Mouse (Mus musculus): ENCODE measurements at regions not wholly inside any gene's neighbourhood (a gene's known extent, or its start where the extent isn't known, plus 50 kb on each side); places are given as distances from the start of the nearest gene placed in this dataset.
A peak's percentile ranks its signal among the peaks of the same experiment; 100 is the strongest.

DNA sequence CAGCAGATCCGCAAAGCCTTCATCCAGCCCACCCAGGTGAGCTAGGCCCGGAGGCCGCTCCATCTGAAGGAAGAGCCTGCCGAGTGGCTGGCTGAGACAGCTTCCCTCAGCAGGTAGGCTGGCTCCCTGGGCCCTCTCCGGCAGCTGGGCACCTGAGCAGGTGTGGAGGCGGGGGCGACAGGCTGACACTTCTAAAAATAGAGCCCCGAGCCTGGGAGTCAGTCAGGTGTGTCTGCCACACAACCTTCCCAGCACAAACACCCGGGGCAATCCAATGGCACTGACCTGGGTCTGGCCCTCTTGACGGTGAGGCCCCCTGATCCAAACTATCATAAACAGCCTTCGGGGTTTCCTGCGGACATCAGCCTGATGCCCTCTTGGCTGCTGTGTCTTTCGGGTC, 58.5 kb downstream of the Zfp36l2 start:
- no peak for DNase-seq
- intact Hi-C loops (cut with DNase I), result no loop called here

DNA sequence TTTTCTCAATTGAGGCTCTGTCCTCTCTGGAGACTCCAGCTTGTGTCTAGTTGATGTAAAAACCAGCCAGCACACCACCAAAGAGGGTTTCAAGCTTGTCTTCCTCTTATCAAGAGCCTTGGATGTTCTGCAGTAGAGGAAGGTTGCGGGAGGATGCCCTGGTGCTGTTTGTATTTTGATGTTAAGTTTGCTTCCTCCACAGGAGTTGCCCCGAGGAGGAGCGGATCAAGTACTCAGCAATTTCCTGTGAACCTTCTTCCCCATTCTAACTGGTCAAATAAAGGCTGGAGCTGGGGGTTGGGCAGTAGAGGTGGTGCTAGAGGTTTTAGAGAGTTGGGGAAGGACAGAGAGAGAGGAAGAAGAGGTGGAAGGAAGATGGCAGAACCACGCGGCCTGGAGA, 59.5 kb downstream of the Zfp36l2 start:
- intact Hi-C loops (cut with DNase I), result no loop called here

DNA sequence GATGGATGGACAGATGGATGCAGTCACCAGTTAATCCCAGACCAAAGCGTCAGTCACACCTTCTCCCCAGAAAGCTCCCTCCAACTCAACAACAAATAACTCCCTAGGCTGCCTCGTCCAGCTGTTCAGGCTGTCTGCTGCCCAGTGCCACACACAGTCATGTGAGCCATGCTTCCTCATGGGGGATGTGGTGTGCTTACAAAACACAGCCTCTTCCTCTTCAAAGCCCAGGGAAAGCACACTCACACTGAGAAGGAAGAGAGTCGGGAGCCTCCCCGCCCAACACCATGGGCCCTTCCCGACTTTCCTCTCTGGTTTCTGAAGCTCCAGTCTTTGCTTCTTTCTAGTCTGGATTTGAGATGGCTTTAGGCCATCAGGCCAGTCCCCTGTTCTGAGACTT, 61.6 kb downstream of the Zfp36l2 start:
- DNase-seq, result no peak
- intact Hi-C loops (cut with DNase I), result no loop called here

More for the DNA sequence above, 59.5 kb downstream of the Zfp36l2 start:
- DNase-seq, result no peak

DNA sequence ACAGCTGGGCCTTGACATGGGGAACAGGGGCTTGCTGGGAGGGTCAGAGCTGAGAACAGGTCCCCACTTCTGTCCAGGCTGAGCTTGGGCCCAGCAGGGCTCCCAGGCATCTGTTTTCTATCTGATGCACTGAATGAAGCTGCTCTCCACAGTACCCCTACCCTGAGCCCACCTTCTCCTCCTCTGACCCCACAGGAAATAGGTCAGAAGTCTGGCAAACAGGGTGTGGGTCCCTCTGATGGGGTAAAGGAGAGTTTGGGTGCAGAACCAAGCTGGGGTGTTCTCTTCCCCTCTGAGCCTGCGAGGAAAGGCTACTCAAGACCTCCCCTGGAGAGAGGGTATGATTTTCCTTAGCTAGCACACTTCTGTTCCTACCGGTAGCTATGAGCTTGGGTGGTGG, 64.6 kb downstream of the Zfp36l2 start:
- intact Hi-C loops (cut with DNase I), result no loop called here
- DNase-seq, result no peak

DNA sequence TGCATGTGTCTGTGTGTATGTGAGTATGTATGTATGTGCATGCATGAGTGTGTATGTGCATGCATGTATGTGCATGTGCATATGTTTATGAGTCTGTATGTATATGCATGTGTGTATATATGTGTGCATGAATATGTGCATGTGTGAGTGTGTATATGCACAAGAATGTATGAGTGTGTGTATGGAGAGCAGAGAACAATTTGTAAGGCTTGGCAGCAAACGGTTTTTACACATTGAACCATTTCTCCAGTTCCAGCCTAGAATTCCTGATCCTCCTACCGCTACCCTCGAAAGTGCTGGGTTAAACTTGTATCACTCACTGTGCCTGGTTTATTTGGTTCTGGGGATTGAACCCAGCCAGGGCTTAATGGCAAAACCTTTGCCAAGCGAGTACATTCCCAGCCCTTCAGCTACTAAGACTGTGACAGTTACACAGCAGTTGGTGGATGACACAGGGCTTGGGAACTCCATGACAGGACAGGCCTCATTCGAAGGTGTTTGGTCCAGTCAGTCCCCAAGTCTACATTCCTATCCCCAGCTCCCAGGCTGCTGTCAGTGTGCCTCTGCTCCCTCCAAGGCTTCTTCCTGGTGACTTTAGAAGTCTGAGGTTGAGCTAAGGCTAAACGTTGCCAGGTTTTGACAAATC, 65.1 kb downstream of the Zfp36l2 start:
- DNase-seq, result no peak
- intact Hi-C loops (cut with DNase I), result no loop called here

DNA sequence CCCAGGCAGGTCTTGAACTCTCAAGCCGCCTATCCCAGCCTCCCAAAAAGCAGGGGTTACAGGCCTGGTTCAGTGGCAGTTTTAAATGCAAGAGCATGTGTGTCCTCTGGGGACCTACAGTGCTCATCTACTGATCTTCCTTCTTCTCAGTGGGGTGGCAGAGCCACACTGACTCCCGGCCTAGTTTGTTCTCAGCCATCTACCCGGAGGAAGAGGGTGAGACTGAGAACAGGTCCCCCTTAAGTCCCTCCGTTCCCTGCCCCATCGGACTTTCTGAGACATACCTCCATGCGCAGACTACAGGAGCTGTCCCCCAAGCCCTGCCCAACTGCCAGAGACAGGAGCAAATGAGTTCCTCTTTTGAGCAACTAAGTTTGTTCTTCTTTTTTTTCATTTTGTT, 66.5 kb downstream of the Zfp36l2 start:
- intact Hi-C loops (cut with DNase I), result loop anchor here (2.0 kb wide), 1 partner anchor 16 kb away; no protein-coding TSS in a partner anchor
- no peak for DNase-seq

DNA sequence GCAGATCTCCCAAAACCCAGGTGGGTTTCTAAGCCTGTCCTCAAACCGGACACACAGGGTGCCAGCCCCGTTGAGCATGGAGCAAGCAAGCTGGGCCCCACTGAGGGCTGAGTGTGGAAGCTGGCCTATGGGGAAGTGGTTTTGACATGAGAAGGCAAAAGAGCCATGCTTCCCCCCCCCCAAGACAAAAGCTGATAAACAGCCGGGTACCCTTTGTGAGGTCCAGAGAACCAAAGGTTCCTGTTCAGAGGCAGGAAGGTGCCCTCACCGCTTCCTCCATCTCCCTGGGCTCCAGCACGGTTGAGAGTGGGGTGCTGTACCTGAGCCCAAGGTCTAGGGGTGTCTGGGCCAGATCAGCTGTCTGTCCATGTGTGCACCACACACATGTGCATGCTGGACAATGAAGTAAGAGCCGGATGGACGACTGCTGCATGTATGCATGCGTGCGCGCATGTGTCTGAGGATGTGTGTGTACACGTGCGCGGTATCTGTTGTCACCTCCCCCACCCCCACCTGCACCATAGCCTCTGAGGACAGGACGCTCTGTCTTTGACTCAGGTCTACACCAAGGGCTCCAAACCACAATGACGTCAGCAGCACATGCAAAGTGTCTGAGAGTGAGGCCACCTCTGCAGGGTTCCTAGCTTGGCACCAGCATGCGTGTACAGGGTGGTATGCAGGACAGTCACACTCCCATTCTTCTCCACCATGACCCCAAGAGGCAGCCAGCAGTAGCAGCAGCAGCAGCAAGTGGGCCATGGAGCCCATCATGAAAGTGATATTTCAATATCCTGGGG, 68.3 kb downstream of the Zfp36l2 start:
- intact Hi-C loops (cut with DNase I), result loop anchor here (2.0 to 5.0 kb wide), 2 partner anchors 17 to 263 kb away; no protein-coding TSS in a partner anchor
- DNase-seq, result no peak

DNA sequence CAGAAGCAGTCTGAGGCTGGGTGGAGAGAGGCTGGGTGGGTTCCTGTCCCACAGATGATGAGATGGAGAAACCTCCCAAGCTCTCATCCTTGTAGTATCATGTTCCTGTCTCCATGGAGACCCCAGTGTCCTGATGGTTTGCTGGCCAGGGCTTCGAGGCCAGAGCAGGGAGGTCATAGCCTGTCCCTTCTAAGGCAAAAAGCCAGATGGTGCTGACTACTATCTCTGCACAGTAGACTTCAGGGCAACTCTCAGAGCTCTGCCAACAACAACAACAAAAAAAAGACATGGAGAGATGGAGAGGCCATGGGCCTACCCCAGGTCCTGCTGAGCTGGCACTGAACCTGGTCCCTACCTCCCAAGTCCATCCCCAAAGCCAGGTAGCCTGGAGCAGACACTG, 69.0 kb downstream of the Zfp36l2 start:
- DNase-seq, result no peak
- intact Hi-C loops (cut with DNase I), result loop anchor here (5.0 kb wide), 1 partner anchor 264 kb away; no protein-coding TSS in a partner anchor

DNA sequence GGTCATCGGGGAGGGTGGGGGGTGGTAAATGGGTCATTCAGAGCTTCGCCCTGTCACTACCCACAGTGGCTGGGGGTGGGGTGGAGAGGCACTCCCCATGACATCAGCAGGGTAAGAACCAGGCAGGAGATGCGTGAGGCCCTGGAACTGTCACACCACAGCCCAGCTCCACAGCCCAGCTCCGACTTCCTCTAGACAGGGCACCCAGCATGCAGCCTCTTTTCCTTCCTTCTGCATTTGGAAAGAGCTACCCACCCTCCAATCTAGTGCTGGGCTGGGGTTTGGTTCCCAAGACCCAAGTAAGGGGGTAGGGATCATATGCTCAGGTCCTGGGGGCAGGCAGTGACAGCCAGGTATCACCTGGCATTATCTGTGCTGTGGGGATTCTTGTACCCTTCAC, 69.5 kb downstream of the Zfp36l2 start:
- DNase-seq, result no peak
- intact Hi-C loops (cut with DNase I), result loop anchor here (5.0 kb wide), 1 partner anchor 264 kb away; no protein-coding TSS in a partner anchor

DNA sequence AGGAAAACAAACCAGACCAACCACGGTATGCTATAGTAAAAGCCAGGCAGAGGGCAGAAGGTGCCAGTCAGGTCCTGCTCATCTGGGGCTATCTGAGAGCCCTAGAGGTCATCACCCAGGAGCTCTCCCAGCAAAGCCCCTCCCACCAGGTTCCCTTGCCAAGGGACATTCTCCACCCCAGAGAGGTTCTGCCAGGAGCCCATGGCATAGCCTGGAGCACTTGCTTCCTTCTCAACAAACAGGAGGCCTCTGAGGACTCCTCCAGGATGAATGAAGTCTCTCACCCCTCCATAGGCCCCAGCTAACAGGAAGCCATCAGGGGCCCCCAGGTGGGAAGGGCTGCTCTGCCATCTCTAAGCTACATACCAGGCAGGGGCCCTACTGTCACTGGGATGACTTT, 70.0 kb downstream of the Zfp36l2 start:
- no peak for DNase-seq
- intact Hi-C loops (cut with DNase I), result loop anchor here (5.0 kb wide), 1 partner anchor 265 kb away; no protein-coding TSS in a partner anchor

DNA sequence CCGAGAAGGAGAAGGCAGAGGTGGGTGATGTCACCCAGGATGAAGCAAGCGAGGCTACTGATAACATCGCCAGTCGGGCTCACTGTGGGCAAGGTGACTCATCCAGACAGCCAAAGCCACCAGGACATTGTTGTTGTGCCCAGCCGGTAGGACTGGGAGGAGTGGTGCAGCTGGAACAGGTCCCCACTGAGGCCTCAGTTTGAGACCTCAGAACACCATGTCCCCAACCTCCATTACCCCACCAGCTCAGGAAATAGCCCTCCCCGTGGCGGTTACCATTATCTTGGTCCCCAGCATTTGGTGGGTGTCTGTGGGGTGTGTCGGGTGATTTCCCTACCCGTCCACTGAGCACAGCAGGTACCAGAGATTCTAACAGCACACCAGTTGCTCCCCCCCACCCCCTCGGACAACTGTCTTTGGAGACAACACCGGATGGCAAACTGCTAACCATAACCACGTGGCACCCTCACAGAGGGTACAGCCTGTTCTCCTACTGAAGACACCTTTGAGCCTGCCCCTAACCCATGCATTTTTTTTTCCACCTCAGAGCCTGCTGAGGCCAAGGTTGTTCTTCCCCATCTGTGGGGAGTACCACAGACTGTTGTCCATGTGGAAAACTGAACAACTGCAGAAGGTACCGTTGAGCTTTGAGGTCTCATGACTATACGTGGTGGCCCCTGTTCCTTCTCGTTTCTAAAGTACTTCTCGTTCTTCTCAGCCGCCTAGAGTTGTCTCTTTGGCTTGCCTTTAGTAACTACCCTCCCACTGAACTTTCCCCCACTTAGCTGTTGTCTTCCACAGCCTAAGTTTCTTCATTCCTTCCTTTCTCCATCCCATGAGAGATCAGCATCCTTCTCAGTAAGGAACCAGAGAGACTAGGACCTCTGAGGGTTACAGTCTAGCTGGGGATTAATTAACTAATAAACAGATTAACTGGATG, 71.1 kb downstream of the Zfp36l2 start:
- intact Hi-C loops (cut with DNase I), result loop anchor here (5.0 kb wide), 1 partner anchor 266 kb away; no protein-coding TSS in a partner anchor

DNA sequence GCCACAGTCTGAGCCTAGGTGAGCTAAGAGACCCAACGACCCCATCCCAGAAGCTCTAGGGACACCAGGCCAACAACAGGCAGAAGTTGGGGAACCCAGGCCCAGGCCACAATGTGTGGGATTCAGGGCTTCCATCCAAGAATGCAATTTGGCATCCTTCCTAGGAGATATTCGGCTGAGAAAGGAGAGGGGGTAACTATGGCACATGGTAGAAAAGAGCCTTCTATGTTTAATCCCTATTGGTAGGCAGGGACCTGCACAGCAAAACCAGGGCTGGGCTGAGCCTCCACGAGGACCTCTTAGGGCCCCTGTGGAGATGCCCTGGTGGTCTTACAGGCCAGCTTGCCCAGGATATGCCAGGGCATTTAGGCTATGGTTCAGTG, 71.8 kb downstream of the Zfp36l2 start:
- no peak for DNase-seq

More for the DNA sequence above, 71.1 kb downstream of the Zfp36l2 start:
- no peak for DNase-seq

DNA sequence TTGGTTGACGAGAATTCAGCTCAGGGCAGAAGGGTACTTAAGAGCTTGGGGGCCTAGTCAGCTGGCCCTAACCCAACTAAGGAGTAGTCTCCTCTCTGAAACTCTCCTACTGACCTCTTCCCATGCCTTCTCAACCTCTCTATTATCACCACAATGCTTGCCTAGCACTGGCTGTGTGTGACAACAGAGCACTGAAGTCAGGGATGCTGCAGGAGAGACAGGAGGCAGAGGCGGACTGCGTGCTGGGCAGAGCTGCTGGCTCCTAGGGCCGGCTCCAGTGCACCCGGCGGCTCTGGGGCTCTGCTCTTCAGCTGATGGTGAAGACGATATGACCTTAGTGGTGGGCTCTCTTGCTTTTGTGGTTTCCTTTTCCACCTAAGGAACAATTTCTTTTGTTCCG, 72.6 kb downstream of the Zfp36l2 start:
- no peak for DNase-seq
- intact Hi-C loops (cut with DNase I), result loop anchor here (2.0 to 5.0 kb wide), 3 partner anchors 86 to 267 kb away; no protein-coding TSS in a partner anchor

More for the DNA sequence above, 71.8 kb downstream of the Zfp36l2 start:
- intact Hi-C loops (cut with DNase I), result loop anchor here (2.0 to 5.0 kb wide), 3 partner anchors 87 to 266 kb away; no protein-coding TSS in a partner anchor

DNA sequence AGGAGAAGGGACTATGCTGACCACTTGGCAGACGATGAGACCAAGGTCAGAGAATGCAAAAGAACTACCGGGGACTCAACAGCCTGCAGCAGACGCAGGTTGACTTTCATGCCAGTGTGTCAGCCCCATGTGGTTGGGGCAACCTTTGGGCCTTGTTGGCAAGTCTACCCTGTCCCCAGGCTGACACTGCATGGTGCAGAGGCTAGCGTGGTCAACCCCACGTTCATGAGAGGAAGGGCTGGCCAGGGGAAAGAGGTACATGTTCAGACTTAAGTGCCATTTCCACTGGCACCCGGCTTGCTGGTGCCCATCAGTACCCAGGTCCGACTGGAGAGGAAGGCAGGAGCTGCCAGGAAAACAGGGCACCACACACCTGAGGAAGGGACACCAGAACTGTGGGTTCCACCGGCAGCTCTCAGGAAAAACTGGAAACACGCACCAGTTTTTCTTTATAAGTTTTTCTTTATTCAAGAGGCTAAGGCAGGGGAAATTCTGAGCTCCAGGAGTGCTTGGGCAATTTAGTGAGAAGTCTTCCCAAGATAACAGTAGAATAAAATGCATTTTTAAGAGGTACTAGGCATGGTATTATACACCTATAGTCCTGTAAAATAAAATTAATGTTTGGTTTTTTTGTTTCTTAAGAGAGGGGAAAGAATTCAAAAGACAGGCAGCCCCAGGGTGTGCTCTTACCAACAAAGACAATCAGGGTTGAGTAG, 73.3 kb downstream of the Zfp36l2 start:
- intact Hi-C loops (cut with DNase I), result loop anchor here (2.0 kb wide), 2 partner anchors 86 to 212 kb away; no protein-coding TSS in a partner anchor
- no peak for DNase-seq

DNA sequence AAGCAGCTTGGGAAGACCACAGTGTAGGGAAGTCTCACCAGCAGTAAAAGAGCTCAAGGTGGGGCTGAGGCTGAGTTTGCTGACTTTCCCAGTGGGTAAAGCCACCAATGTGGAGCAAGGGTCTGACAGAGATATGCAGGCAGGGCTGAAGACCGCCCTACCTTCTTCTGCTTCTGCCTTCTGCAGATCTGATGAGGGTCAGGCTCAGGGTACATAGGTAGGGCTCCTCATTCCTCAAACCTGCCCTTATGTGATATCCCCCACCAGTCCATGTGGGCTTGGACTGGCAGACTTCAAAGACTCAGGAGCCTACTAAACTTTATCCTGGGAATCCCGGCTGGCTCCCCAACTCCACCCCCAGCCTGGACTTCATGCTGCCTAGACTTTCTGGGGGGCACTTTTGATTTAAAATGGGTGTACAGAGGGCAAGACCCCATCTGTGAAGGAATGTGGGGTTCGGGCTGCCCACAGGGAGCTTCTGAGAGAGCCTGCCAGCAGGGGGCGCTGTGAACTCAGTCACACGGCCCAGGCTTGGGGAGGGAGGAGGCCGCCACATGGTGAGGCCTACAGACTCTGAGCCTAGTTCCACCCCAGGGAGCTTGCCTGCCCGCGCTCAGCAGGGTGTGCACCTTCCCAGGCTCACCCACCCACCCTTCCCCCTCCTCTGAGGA, 74.0 kb downstream of the Zfp36l2 start:
- peak; percentile 91 to 93 for DNase-seq
- intact Hi-C loops (cut with DNase I), result loop anchor here (2.0 kb wide), 3 partner anchors 85 to 211 kb away; no protein-coding TSS in a partner anchor

DNA sequence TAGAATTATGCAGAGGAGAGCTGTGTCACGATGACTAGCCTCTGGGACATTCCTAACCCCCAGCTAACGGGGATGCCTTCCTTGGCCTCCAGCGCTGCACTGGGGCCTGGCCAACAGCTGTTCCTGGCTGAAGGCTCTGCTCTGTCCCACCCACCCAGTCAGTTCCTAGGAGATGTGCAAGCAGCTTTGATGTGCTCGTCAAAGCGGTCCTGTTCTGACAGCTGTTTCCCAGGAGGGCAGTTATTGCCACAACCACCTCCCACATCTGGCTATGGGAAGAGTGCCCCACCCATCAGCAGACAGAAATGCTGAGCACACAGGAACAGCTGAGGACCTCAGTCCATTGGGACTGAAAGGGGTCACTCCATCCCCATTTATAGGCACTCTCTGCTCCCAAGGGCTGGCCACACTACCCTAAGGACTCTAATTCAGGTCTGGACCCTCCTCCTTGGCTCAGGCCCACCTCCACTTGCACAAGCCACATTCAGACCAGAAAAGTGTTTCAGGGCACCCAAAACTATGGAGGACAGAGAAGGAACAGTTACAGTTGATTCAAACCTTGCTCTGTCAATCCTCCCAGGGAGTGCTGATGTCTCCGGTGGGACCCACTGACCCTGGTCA, 75.2 kb downstream of the Zfp36l2 start:
- peak; percentile 80 for DNase-seq
- intact Hi-C loops (cut with DNase I), result loop anchor here (1.0 to 2.0 kb wide), 2 partner anchors 78 to 138 kb away; no protein-coding TSS in a partner anchor

DNA sequence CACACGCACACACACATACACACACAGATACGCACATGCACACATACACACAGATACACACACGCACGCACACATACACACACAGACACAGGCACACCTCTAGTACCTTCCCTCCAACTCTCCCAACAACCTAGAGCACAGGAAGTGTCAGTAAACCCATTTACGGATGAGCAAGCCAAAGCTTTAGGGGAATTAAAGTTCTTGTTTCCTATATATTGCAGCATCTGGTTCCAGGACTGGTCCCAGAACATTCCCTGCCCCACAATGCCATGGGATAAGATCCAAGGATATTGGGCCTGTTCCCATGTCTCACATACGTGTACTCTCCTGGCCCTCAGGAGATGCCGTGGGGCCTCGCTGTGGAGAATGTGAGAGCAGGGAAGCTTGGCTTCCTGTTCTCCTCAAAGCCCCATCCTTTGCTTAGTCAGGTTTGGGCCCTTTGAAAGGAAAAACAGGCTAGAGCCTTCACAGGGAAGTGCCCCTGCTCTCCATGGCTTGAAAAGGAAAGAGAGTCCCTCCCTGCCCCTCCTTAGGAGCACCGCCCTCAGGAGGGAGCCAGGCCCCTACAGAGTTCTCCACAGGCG, 75.9 kb downstream of the Zfp36l2 start:
- intact Hi-C loops (cut with DNase I), result loop anchor here (1.0 to 2.0 kb wide), 2 partner anchors 78 to 137 kb away; no protein-coding TSS in a partner anchor

DNA sequence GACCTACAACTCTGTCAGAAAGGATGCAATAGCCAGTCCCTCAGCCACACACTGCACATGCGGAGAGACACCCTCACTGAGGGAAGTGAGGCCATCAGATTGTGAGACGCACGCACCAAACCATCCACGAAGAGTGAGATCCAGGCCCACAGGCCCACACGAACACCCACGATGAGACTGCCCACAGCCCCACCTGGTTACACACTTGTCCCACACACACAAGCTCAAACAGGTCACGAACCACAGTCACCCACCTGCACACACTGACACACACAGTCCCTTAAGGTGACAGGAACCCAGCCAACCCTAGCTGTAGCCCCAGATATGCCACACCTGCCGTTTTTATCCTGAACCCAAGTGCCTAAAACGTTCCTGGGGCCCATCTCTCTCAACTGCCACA, 76.8 kb downstream of the Zfp36l2 start:
- DNase-seq, result no peak
- intact Hi-C loops (cut with DNase I), result no loop called here

More for the DNA sequence above, 75.9 kb downstream of the Zfp36l2 start:
- DNase-seq, result no peak
